Mouse (Mus musculus) telencephalon, adult 2 months (tissue): ENCODE data around the gene Pm20d2.

ENCODE experiments used
- DNase-seq: peaks from one replicate; pipeline ENCODE4 v3.0.0-alpha.2; 2011; ENCODE audit warnings: low read depth, low spot score

The Pm20d2 gene

DNA sequence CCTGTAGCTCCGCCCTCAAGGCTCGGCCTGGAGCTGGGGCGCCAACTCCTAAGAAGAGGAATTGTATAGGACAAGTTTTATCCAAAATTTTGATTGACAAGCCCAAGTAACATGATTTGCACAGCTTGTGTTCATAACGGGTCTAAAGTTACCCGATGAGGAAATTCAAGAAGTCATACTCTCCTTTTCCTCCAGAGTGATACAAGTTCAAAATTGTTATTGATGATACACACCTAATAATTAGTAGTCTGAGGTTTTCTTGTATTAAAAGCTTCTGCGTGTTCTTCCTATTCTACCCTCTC is at the start of gene Pm20d2:
Gene Pm20d2, minus strand, starts transcription at position 3 of the 302 bp plus-strand sequence.
- no peak for DNase-seq

DNA sequence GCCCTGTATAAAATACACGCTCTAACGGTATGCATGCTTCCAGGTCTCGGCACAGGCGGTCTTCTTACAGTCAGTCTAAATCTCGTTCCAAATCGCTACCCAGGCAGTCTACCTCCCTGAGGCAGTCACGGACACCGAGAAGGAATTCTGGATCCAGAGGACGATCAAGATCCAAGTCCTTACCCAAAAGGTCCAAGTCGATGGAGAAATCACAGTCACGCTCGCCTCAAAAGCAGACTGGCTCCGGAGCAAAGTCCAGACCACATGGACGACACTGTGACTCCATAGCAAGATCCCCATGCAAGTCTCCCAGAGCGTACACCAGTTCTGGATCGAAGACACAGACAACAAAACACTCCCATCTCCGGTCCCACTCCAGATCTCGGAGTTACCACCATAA is 41.3 kb upstream of the Pm20d2 start:
- no peak for DNase-seq

DNA sequence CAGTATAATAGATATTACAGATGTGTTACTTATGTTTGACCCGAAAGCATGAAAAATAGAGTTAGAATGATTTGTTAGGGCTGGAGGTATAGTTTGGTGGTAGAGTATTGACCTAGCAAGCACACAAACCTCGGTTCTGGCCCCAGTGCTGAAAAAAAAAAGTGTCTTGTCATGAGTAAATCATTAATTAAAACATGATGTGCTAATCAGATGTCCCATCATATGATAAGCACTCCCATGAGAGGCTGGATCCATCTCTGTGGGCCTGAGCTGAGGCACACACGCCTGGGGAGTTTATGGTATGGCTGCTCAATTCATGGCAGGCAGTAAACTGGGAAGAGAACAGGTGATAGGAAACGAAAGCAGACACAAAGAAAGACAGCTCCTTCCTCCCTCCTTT is 40.1 kb upstream of the Pm20d2 start:
- DNase-seq, result no peak

DNA sequence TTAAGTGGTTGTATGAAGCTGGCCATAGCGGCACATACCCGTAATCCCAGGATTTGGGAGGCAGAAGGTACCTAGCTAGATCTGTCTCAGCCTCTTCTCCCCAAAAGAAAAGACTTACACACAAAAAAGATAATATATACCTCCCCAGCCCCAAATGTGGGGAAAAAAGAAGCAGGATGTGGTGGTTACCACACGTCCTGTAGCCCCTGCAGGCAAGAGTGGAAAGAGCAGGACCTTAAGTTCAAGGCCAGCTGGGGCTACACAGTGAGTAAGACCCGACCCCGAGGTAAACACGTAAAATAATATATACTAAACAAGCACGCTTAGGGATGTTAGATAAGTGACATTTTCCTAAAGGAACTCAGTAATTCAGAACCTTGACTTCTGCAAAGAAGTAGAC is 37.6 kb upstream of the Pm20d2 start:
- DNase-seq, result no peak

DNA sequence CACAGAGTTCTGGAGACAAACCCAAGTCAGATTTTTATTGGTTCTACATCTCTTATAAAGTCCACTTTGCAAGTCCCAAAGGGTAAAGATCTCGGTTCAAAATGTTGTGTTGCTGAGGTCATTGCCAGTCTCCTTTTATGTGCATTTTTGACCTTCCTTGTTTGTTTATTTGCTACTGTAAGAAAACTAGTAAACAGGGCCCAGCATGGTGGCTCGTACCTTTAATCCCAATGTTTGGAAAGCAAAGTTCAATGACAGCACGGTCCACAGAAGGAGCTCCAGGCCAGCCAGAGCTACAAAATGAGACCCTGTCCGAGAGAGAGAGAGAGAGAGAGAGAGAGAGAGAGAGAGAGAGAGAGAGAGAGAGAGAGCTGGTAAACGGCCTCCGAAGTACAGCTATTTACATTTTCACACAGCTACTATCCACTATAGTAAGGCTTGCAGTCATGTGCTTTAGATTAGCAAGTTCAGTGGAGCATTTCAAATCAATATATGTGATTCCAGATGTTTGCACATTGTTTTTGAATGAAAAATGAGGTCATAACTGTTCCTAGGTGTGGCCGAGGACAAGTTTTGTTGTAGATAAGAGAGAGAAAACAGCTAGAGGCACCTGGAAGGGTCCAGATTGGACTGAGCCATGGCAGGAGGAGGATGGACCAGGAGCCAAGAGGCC is 34.6 kb upstream of the Pm20d2 start:
- DNase-seq, result no peak

DNA sequence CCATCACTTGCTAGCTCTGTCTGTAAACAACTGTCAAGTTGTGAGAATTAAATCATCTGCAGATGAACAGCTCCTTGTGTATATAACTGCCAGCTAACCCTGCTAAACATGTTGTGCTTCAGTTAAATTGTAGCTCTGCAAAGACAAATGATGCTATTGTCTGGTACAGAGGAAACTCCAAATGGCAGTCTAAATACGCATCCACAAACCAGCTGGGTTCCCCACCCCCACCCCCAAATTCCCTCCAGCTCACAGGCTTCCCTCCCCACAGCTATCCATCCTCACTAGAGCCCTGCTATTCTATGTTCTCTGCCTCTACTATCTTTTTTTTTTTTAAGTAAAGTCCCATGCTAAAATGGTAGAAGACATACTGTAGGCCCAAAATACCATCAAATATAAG is 32.3 kb upstream of the Pm20d2 start:
- peak; percentile 29 for DNase-seq

DNA sequence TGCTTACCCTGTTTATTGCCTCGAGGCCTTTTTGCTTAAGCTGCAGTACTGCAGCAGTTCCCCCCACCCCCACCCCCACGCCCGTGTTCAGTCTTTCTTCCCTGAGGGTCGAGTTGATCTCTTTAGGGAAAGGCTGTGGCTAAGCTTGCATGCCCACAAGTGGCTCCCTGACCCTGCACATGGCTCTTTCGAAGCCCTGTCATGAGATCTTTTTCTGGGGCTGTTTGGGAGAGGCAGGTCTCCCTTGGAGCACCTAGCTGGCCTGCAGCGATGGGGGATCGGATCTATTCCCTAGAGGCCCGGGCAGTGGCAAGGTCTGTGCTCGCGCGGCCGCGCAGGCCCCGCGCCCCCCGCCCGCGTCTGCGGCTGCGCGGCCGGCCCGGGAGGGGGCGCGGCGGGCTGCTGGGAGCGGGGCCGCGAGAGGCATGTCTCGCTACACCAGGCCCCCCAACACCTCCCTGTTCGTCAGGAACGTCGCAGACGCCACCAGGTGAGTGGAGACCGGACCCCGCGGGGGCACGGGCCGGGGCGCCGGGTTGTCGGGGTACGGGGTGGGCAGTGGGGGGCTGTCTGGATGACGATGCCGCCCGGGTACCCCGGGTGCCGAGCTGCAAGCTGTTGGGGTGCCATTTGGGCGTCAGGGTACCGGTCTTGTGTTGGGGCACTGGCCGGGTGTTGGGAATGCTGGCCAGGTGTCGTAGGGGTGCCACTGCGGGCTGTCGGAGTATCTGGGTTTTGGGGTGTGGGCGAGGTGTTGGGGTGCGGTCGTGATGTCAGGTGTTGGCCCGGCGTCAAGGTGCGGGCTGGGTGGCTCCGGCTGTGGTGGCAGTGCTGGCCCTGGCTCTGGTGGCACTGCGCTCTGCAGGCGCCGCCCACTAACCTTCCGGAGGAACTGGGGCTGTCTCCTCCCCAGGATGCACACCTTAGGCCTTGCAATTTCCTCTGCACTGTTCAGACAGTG is 19.6 kb upstream of the Pm20d2 start, which contains the start of gene Srsf12:
Gene Srsf12, plus strand, starts transcription at position 111 of the 961 bp plus-strand sequence.
- no peak for DNase-seq

DNA sequence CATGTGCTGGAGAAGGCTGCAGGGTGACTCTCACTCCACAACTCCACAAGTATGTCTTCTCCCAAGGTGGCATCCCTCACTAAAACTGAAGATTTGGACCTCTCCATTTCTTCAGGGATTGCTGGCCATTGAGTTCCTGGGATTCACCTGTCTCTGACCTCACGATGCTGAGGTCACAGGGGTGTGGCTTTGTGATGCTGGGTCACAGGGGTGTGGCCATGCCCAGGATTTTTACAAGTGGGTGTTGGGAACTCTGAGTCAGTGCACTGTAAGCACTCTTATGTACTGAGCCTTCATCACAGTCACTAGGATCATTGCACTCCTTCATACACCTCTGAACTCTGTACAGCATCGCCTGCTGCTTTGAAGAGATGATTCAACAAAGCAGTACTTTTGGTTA is 18.0 kb upstream of the Pm20d2 start:
- no peak for DNase-seq

DNA sequence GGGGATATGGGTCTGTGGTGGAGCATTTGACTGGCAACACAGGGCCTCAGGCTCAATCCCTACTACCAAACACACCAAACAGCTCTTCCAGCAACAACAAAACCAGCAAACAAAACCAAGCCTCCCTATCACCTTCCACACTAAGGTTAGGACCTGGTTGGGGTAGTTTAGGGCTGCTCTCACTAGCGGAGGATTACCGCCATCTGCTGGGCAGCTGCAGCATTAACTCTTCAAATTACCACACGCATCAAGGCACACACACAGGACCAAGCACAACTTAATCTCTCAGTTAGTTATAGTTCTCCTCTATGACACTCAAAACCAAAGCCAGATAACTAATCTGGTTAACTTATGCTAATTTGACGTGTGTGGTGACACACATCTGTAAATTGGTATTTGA is 15.1 kb upstream of the Pm20d2 start:
- DNase-seq, result no peak

DNA sequence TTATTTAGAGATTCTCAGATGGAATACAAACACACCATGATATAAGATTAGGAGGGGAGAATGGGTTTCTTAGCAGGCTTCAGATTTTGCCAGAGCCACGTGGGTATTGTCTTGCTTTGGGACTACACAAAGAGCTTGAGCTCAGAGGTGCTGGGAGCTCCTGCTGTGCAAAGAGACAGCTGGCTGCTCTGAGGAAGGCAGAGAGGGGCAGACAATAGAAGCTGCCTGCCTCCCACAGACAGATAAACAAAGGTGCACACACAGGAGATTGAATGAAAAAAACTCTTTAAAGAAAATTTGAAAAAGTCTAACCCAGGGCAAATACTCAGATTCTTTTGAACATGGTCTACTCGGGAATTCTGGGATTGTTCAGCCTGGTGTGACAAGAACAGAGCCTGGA is 8.6 kb upstream of the Pm20d2 start:
- no peak for DNase-seq

DNA sequence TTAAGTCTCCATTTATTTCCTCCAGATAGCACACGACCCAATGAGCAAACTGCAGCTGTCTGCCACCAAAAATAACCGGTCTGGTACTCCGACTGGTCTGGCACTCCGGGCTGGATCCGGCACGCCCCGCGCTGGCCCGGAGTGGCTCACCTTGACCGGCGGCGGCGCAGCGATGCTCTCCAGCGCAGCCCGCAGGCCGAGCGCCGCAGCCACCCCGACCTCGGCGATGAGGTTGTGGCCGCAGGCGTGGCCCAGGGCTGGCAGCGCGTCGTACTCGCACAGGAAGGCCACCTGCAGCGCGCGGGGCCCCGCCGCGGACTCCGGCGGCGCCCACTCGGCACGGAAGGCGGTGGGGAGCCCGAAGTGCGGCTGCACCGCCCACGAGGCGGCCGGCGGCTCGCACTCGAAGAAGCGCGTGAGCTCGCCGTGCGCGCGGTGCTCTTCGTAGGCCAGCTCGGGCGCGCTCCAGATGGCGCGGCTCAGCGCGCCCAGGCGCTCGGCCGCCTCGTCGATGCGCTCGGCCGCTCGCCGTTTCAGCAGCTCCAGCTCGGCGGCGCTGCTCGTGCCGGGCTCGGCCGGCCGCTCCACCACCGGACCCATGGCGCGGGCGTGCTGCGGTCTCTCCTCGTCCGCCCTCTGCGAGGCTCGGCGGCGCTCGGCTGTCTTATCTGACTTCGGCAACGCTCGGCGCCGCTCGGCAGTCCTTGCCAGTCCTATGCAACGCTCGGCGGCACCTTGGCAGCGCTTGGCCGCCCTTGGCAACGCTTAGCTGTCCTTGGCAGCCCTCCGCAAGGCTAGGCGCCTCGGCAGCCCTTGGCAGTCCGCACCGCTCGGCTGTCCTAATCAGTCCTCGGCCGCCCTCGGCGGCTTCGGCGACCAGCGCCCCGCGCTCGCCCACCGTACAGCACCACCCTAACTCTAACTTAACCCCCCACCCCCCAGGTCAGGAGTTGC is 479 bp downstream of the Pm20d2 start:
- peak; percentile 52 for DNase-seq

DNA sequence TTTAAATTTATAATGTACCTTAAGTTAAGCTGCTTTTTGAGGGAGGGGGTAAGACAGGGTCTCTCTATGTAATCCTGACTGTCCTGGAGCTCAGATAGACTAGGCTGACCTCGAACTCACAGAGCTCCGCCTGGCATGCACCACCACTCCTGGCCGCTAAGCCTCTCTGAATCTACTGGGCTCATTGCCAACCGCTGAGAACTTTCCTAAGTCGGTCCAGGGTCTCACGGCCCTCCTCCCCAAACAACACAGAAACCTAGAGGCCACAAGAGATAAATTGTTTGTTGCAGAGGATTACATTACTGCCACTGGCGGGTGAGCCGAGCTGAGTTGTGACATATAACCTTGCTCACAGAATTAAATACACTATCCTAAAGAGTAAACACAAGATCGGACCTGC is 1.4 kb downstream of the Pm20d2 start:
- DNase-seq, result no peak

DNA sequence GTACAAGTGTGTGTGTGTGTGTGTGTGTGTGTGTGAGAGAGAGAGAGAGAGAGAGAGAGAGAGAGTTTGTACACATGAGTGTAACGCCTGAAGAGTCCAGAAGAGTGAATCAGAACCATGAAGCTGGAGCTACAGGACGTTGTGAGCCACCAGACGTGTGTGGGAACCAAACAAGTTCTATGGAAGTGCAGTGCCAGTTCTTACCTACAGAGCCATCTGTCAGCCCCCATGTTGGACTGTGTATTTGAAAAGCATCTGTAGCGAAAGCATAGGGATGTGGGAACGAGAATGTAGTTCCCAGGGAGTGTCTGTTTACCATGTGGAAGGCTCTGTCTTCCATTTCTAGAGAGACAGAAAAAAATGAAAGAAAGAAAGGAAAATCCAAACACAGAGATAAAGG is 6.1 kb downstream of the Pm20d2 start:
- DNase-seq, result peak; percentile 61

DNA sequence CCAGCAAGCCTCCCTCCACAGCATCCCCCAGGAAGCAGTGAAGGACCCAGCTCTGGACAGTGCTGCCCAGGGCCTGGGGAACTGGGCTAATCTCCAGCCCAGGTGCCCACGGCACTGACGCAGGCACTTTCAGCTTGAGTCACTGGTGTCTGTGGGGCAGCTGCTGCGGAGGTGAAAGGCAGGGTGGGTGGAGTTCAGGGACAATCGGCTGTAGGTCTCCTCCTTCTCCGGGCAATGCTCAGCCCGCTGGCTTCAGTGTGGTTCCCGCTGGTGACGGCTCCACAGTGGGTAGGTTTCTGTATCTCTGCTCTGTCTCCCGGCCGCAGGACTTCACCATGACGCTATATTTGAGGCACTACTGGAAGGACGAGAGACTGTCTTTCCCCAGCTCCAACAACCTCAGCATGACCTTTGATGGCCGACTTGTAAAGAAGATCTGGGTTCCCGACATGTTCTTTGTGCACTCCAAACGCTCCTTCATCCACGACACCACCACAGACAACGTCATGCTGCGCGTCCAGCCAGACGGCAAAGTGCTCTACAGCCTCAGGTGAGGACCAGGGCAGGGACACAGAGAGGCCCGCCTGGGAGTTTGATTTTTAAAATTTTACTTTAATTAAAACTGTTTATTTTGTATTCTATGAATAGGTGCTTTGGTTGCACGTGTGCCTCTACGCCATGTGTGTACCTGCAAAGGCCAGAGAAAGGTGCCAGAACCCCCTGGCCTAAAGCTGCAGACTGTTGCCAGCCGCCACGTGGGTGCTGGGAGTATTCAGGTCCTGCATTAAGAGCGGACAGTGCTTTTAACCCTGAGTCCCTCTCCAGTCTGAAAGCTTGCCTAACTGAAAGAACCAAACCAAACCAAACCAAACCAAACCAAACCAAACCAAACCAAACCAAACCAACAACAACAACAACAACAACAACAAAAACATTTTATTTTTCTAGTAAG is 37.2 kb downstream of the Pm20d2 start:
- no peak for DNase-seq

DNA sequence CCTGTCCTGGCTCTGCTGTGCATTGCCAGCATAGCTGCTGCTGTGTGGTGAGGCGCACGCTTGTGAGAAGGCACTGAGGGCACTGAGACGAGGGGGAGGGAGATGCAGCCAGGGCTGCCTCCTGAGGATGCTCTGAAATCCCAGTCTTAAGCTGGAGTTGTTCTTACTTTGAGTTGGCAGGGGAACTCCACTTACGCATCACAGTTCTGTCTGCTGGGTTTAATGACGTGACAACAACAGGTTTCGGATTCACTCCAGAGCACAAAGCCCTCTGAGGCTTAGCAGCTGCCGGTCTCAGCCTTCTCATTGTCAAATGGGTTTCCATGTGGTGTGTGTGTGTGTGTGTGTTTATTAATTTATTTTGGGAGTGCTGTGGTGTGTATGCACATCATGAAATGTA is 40.4 kb downstream of the Pm20d2 start:
- DNase-seq, result no peak

DNA sequence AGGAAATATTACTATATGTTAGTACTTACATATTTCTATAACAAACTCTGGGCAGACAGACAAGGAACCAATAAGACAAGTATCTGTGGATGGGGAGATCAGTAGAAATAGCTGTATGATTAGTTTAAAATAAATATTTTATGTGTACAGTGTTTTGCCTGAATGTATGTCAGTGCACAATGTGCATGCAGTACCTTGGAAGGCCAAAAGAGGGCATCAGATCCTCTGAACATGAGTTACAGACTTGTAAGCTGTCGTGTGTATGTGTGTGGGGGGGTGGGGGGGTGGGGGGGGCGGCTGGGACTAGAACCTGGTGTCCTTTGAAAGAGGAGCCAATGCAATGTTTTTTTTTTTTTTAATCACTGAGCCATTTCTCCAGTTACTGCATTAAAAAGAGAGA is 41.7 kb downstream of the Pm20d2 start:
- peak; percentile 21 for DNase-seq

DNA sequence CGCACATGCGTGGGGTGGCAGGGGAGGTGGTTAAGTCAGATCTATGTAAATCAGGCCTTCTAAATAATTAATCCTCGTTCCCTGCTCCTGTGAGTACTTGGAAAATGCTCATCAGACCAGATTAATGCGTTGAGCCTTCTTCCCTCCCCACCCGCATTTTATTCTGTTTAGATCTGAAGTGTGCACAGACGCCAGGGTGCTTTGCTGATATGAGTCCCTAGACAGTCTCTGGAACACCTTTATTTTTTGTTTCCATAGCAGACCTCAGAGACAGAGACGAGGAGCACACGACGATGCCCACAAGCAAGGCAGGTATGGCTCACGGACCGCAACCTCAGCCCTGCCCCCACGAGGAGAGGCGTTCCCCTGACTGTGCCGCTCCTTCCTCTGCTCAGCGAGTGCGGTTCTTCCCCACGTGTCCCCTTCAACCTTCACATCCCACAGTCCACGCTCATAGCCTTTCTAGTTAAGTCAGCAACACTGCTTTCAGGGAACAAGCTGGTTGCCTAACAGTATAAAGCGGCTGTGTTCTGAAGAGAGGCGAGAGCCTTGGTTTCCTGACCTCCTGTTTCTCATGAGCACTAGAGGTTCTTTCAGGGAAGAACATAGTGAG is 42.8 kb downstream of the Pm20d2 start:
- peak; percentile 0 for DNase-seq

DNA sequence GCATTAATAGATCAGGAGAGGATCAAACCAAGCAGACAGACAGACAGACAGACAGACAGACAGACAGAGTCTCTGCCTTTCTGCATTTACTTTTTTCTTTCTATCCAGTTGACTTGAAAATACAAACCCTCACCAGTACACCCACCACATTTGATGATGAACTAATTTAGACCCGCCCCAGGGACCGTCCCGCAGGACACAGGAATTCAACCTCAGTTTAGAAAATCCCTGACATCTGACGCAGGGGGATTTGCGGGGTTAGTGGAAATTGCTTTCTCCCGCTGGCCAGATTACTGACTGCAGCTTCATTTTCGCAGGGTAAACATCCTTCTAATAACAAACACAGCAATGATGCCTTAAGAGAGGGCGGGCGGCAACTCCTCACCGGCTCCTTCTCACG is 57.3 kb downstream of the Pm20d2 start, which contains the start of gene Gabrr1:
Gene Gabrr1, plus strand, starts transcription at position 301 of the 400 bp plus-strand sequence.
- no peak for DNase-seq

DNA sequence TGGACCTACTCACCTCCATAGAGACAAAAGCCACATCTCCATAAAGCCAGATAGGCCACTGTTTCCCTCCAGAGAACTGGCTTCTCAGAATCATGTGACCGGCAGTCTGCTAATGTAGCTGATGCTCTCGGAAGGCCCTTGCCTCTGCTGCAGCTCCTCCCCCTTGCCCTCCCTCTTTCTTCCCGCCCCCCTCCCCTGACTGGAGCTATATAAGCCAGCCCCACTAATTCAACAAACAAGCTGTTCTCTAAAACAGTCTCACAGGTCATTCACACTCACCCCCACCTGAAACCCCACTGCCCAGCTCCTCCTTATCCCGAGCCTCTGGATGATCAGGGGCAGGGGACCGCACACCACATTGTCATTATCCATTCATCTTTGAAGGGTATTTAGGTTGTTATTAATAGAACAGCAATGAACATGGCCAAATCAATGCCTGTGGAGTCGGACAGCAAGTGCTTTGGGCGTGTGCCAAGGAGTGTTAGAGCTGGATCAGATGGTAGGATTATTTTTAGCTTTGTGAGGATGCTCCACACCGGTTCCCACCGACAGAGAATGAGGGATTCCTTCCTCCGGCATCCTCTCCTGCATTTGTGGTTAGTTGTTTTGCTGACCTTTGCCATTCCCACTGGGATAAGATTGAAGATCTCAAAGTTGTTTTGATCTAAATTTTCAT is 64.0 kb downstream of the Pm20d2 start:
- DNase-seq, result no peak

DNA sequence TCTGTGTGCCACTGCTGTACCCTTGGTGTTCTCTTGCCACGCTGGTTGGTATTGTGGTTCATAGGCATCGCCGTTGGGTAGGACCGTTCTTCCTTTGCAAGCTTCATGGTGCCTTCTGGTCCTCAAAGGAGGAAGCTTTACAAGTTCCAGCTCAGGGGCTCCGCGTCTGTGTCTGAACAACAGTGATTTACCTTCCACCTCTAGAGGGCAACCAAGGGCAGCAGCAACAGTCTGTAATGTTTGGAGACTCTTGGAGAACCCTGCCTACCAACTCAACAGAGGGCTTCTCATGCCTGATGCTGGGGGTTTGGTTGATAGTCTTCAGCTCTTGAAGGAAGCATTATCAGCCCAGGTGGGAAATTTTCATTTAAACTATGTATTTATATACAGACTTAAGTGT is 65.0 kb downstream of the Pm20d2 start:
- DNase-seq, result no peak
